Mouse (Mus musculus) liver, adult 2 months (tissue): ENCODE data around the gene Hsh2d.
A peak's percentile ranks its signal among the peaks of the same experiment; 100 is the strongest.

Source experiments
- CTCF ChIP-seq: fragments of 200-500 bp; IDR thresholded peaks from 2 replicates; pipeline ENCODE4 v1.5.1; 2011; ENCODE audit warnings: low read depth, low read length, control low read depth
- POLR2A ChIP-seq: fragments of 200-500 bp; IDR thresholded peaks from 2 replicates; pipeline ENCODE4 v1.6.1; 2011; ENCODE audit warnings: low read length, control low read depth; ENCODE audit not compliant: insufficient read depth; ENCODE audit errors: extremely low read depth

DNA sequence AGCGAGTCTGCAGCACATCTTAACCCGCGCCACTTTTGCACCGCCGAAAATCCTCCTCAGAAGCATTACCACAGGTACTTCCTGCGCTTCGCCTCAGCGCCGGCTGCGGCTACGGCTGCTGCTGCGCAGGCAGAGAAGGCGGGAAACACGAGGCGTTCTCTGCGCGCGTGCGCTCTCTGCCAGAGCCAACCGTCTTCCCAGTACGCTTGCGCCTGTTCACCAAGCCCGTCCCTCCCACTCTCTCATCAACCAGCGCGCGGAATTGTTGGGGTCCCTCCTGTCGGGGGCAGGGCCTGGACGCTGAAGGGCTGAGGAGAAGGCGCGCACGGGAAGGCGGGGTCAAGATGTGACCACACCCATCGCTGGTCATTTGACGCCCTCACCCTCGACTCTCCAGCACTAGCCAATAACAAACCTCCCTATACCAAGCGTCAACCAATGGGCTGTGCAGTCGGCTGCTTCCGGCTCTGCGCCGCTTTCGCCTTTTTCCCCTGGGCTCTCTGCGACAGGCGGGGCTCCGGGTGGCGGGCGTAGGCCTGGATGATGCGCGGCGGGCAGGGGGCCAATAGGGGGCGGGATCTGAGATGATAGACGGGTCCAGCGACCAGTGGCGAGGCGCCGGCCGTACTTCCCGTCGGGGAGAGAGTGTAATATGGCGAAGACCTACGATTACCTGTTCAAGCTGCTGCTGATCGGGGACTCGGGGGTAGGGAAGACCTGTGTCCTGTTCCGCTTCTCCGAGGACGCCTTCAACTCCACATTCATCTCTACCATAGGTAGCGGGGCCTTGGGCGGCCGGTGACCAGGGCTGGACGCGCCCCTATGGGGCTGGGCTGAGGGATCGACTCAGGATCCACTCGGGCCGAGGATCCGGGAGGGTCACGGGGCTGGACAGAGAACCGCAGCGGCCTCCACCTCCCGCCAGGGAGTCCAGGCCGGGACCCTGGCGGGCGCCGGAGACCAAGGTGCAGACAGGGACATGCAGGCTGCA lies 28.4 kb upstream of the Hsh2d start, which contains the start of gene Rab8a:
- peak; percentile 81; the same call in 1 of the 2 replicates for TF ChIP-seq POLR2A
- no peak for TF ChIP-seq CTCF
